Mouse (Mus musculus): ENCODE measurements around the gene Asphd2. TPM values are rescaled to one million over a fixed set of nuclear protein-coding genes. Genes with fewer than 3 reads are reported as not detected.

Asphd2 gene
- polyA plus RNA-seq, 1 experiment, result 0.67 TPM

- H3K4me3 ChIP-seq, result no peak overlapping the region
- H3K27me3 ChIP-seq (ENCODE audit: control insufficient read depth, insufficient read depth, insufficient read length), result no peaks in the 10 kb centered on the region
- H3K79me2 ChIP-seq (ENCODE audit: control insufficient read depth, insufficient read depth), result no peaks in the 10 kb centered on the region
- no peaks in the 10 kb centered on the region for H3K36me3 ChIP-seq (ENCODE audit: control insufficient read depth, insufficient read depth)
- TF ChIP-seq E2F4 (IDR thresholded peaks at IDR 0.05; ENCODE audit: insufficient read depth), result no peak
- no peak for TF ChIP-seq SRF (IDR thresholded peaks at IDR 0.05; ENCODE audit: control insufficient read depth, insufficient read length, low read depth)
- no peak for TF ChIP-seq CEBPB (IDR thresholded peaks at IDR 0.05; ENCODE audit: insufficient read depth, poor library complexity, severe bottlenecking)
- H3ac ChIP-seq (ENCODE audit: control insufficient read depth, insufficient read length), result no peak overlapping the region
- H3K4me2 ChIP-seq (ENCODE audit: low read depth), result no peak overlapping the region
These were observed 16.4 kb upstream of the Asphd2 start for GRCm38 (mm10) chr5:112411072-112411471.

DNA sequence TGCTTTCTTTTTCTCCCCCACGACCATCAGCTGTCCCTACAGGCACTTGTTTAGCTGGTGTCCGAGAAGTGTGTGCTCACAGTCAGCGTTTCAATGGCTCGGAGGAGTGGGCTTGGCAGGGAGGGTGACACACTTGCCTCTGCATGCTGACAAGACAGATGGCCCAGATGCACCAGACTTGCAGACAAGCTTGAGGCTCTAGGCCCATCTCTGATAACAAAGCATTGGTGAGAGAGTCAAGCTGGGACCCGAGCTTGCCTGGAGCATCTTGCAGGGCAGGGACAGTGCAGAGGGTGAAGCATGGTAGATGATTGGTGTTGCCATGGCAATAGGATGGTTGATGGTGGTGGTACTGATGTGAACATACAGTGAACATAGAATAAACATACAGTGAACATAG is 14.6 kb upstream of the Asphd2 start:
- H3K4me2 ChIP-seq (ENCODE audit: low read depth), result no peak overlapping the region
- no peaks in the 10 kb centered on the region for H3K79me2 ChIP-seq (ENCODE audit: control insufficient read depth, insufficient read depth)
- no peak for TF ChIP-seq POLR2AphosphoS2 (IDR thresholded peaks at IDR 0.05; ENCODE audit: insufficient read length, low read depth)
- TF ChIP-seq SRF (IDR thresholded peaks at IDR 0.05; ENCODE audit: control insufficient read depth, insufficient read length, low read depth), result no peak
- TF ChIP-seq USF1 (IDR thresholded peaks at IDR 0.05; ENCODE audit: low read depth), result no peak
- TF ChIP-seq MYOD1 (IDR thresholded peaks at IDR 0.05; ENCODE audit: control insufficient read depth in 1 of 3, insufficient read length in 2 of 3, low read depth in 2 of 3), result no peak
- TF ChIP-seq MAX (IDR thresholded peaks at IDR 0.05; ENCODE audit: low read depth), result no peak
- no peak for TF ChIP-seq POLR2A (IDR thresholded peaks at IDR 0.05; ENCODE audit: insufficient read length, low read depth)
- H3K36me3 ChIP-seq (ENCODE audit: control insufficient read depth, insufficient read depth), result no peaks in the 10 kb centered on the region
- H3K4me3 ChIP-seq, result no peak overlapping the region
- no peak overlapping the region for H3ac ChIP-seq (ENCODE audit: control insufficient read depth, insufficient read length)
- no peaks in the 10 kb centered on the region for H3K27me3 ChIP-seq (ENCODE audit: control insufficient read depth, insufficient read depth, insufficient read length)

- Histone ChIP-seq H3ac (ENCODE audit: control insufficient read depth, insufficient read length) (no peak overlapping the region), H3K27me3 (ENCODE audit: control insufficient read depth, insufficient read depth, insufficient read length) (peaks cover 4% of the 10 kb centered on the region), H3K4me3 (no peak overlapping the region), H3K79me2 (ENCODE audit: control insufficient read depth, insufficient read depth) (no peaks in the 10 kb centered on the region), H3K36me3 (ENCODE audit: control insufficient read depth, insufficient read depth) (no peaks in the 10 kb centered on the region), H3K4me2 (ENCODE audit: low read depth) (no peak overlapping the region)
- TF ChIP-seq TCF3 (IDR thresholded peaks at IDR 0.05; ENCODE audit: insufficient read length, low read depth) (no peak), CEBPB (IDR thresholded peaks at IDR 0.05; ENCODE audit: insufficient read depth, poor library complexity, severe bottlenecking) (no peak), TCF12 (IDR thresholded peaks at IDR 0.05; ENCODE audit: insufficient read depth, poor library complexity, severe bottlenecking) (no peak), POLR2A (IDR thresholded peaks at IDR 0.05; ENCODE audit: insufficient read length, low read depth) (no peak), MYOD1 (IDR thresholded peaks at IDR 0.05; ENCODE audit: control insufficient read depth in 1 of 3, insufficient read length in 2 of 3, low read depth in 2 of 3) (no peak), USF1 (IDR thresholded peaks at IDR 0.05; ENCODE audit: low read depth) (no peak), MAX (IDR thresholded peaks at IDR 0.05; ENCODE audit: low read depth) (no peak), REST (IDR thresholded peaks at IDR 0.05; ENCODE audit: insufficient read depth, insufficient read length) (no peak)
These were observed 11.4 kb upstream of the Asphd2 start for GRCm38 (mm10) chr5:112406017-112406416.

- Histone ChIP-seq H3ac (ENCODE audit: control insufficient read depth, insufficient read length) (no peak overlapping the region), H3K36me3 (ENCODE audit: control insufficient read depth, insufficient read depth) (no peaks in the 10 kb centered on the region), H3K4me3 (no peak overlapping the region), H3K79me2 (ENCODE audit: control insufficient read depth, insufficient read depth) (no peaks in the 10 kb centered on the region), H3K27me3 (ENCODE audit: control insufficient read depth, insufficient read depth, insufficient read length) (peaks cover 8% of the 10 kb centered on the region), H3K4me2 (ENCODE audit: low read depth) (no peak overlapping the region)
- TF ChIP-seq TCF3 (IDR thresholded peaks at IDR 0.05; ENCODE audit: insufficient read length, low read depth), result no peak
- TF ChIP-seq E2F4 (IDR thresholded peaks at IDR 0.05; ENCODE audit: insufficient read depth), result no peak
- no peak for TF ChIP-seq REST (IDR thresholded peaks at IDR 0.05; ENCODE audit: insufficient read depth, insufficient read length)
- no peak for TF ChIP-seq CEBPB (IDR thresholded peaks at IDR 0.05; ENCODE audit: insufficient read depth, poor library complexity, severe bottlenecking)
- no peak for TF ChIP-seq POLR2A (IDR thresholded peaks at IDR 0.05; ENCODE audit: insufficient read length, low read depth)
These were observed 7.8 kb upstream of the Asphd2 start for GRCm38 (mm10) chr5:112402437-112402836.

GRCm38 (mm10) chr5:112399284-112399683 is 4.6 kb upstream of the Asphd2 start:
- Histone ChIP-seq H3K36me3 (ENCODE audit: control insufficient read depth, insufficient read depth) (no peaks in the 10 kb centered on the region), H3K27me3 (ENCODE audit: control insufficient read depth, insufficient read depth, insufficient read length) (peaks cover 18% of the 10 kb centered on the region), H3ac (ENCODE audit: control insufficient read depth, insufficient read length) (no peak overlapping the region), H3K4me2 (ENCODE audit: low read depth) (no peak overlapping the region), H3K4me3 (no peak overlapping the region), H3K79me2 (ENCODE audit: control insufficient read depth, insufficient read depth) (no peaks in the 10 kb centered on the region)
- TF ChIP-seq MAX (IDR thresholded peaks at IDR 0.05; ENCODE audit: low read depth) (no peak), REST (IDR thresholded peaks at IDR 0.05; ENCODE audit: insufficient read depth, insufficient read length) (no peak), TCF12 (IDR thresholded peaks at IDR 0.05; ENCODE audit: insufficient read depth, poor library complexity, severe bottlenecking) (no peak), POLR2AphosphoS2 (IDR thresholded peaks at IDR 0.05; ENCODE audit: insufficient read length, low read depth) (no peak), TCF3 (IDR thresholded peaks at IDR 0.05; ENCODE audit: insufficient read length, low read depth) (no peak), USF1 (IDR thresholded peaks at IDR 0.05; ENCODE audit: low read depth) (no peak), MYOD1 (IDR thresholded peaks at IDR 0.05; ENCODE audit: control insufficient read depth in 1 of 3, insufficient read length in 2 of 3, low read depth in 2 of 3) (no peak), E2F4 (IDR thresholded peaks at IDR 0.05; ENCODE audit: insufficient read depth) (no peak), POLR2A (IDR thresholded peaks at IDR 0.05; ENCODE audit: insufficient read length, low read depth) (no peak), CEBPB (IDR thresholded peaks at IDR 0.05; ENCODE audit: insufficient read depth, poor library complexity, severe bottlenecking) (no peak), MYOG (IDR thresholded peaks at IDR 0.05; ENCODE audit: control insufficient read depth in 1 of 3, insufficient read depth in 1 of 3, insufficient read length in 2 of 3, low read depth in 2 of 3) (no peak), SRF (IDR thresholded peaks at IDR 0.05; ENCODE audit: control insufficient read depth, insufficient read length, low read depth) (no peak)
